Mouse (Mus musculus): ENCODE results near the gene Gm49361. TPM values are rescaled to one million over a fixed set of nuclear protein-coding genes. Genes with fewer than 3 reads are reported as not detected.

Gene Gm49361
- not detected in 2 replicates for polyA plus RNA-seq (2015; fragmentation: Nextera tagmentation; extraction: Ambion mirVana)

GRCm38 (mm10) chr14:57746001-57746771, at the start of gene Gm49361:
Gene Gm49361, minus strand, starts transcription at chr14:57746103.
- H3K27ac ChIP-seq (replicated peaks): peak within 1 kb of the TSS; percentile 97
- peak within 1 kb of the TSS; percentile 97 for H3K4me3 ChIP-seq
- no peaks in the 10 kb centered on the region for H3K27me3 ChIP-seq (replicated peaks)
- WGBS: under 1% methylated on average over 67 of the region's 68 CpGs
- H3K4me1 ChIP-seq: peaks cover 42% of the 10 kb centered on the region
- H3K9ac ChIP-seq: peak within 1 kb of the TSS; percentile 99
- peak; percentile 80 for ATAC-seq (ENCODE audit: extremely low read depth, insufficient number of reproducible peaks, low FRiP score, low TSS enrichment)
- peak within 1 kb of the TSS; percentile 72 for H3K4me2 ChIP-seq
- H3K36me3 ChIP-seq: no peaks in the 10 kb centered on the region
- H3K9me3 ChIP-seq: no peaks in the 10 kb centered on the region

DNA sequence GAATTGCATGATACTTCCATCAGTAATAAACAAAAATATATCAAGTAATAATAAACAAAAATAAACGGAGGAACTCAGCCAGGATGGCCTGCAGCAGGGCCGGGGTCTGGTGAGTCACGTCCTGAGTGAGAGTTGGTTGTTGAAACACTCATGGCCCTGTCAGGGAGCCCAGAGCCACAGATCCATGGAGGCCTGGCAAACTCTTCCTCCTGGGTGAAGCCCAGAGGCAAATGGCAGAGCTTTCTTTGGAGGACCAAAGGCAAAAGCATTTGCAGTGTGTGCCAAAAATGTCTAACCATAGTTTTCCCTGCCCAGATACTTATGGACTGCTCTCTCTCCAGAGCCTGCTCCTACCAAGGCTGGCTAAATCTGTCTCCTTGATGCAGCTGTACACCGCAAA, 45.3 kb upstream of the Gm49361 start:
- Histone ChIP-seq H3K9me3 (no peaks in the 10 kb centered on the region), H3K4me3 (no peak overlapping the region)
- 76% methylated on average over 4 of the region's 4 CpGs for whole genome bisulfite sequencing

DNA sequence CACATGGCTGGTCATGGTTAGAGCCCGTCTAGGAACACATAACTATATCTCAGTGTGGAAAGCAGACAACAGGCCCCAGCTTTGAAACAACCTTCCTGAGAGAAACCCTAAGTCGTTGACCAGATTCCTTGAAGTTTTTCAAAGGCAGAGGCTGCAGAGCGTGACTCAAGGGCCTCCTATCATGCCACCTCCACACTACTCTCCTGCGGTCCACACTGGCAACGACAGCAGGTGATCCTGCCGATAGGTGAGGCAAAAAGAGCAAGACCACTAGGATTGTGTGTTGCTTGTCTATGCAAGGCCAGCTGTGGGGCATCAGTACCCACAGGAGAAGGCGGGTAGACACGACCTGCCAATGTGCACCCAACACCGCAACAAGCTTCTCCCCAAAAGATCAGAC, 43.9 kb upstream of the Gm49361 start:
- 82% methylated on average over 9 of the region's 9 CpGs for WGBS
- no peak overlapping the region for H3K9ac ChIP-seq
- H3K36me3 ChIP-seq: no peaks in the 10 kb centered on the region
- no peak for ATAC-seq (ENCODE audit: extremely low read depth, insufficient number of reproducible peaks, low FRiP score, low TSS enrichment)
- H3K4me2 ChIP-seq: no peak overlapping the region
- H3K27me3 ChIP-seq (replicated peaks): no peaks in the 10 kb centered on the region
- no peak overlapping the region for H3K4me3 ChIP-seq
- no peak overlapping the region for H3K27ac ChIP-seq (replicated peaks)
- 0 out of 2 replicates have a peak, but pooled peaks cover 3% of the 10 kb centered on the region for H3K4me1 ChIP-seq
- no peaks in the 10 kb centered on the region for H3K9me3 ChIP-seq

More for the DNA sequence above, 45.3 kb upstream of the Gm49361 start:
- Histone ChIP-seq H3K4me2 (no peak overlapping the region), H3K36me3 (no peaks in the 10 kb centered on the region), H3K27ac (replicated peaks) (no peak overlapping the region), H3K9ac (no peak overlapping the region), H3K4me1 (0 out of 2 replicates have a peak, but pooled peaks cover 3% of the 10 kb centered on the region), H3K27me3 (replicated peaks) (no peaks in the 10 kb centered on the region)
- ATAC-seq (ENCODE audit: extremely low read depth, insufficient number of reproducible peaks, low FRiP score, low TSS enrichment): no peak

DNA sequence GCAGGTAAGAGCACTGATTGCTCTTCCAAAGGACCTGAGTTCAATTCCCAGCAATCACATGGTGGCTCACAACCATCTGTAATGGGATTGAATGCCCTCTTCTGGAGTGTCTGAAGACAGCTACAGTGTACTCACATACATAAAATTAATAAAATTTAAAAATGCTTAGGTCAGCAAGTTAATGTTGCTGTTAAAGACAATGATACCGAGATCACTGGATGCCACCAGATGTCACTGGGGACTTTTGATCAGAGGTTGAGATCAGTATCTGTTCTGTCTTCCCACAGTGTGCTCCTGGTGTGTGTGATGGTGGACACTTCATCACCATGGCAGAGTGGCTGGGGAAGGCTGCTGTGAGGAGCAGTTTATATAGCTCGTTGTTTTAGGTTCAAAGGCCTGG, 43.4 kb upstream of the Gm49361 start:
- Histone ChIP-seq H3K4me3 (no peak overlapping the region), H3K36me3 (no peaks in the 10 kb centered on the region), H3K4me1 (0 out of 2 replicates have a peak, but pooled peaks cover 3% of the 10 kb centered on the region), H3K9me3 (no peaks in the 10 kb centered on the region), H3K4me2 (no peak overlapping the region), H3K27me3 (replicated peaks) (no peaks in the 10 kb centered on the region), H3K27ac (replicated peaks) (no peak overlapping the region), H3K9ac (no peak overlapping the region)
- no peak for ATAC-seq (ENCODE audit: extremely low read depth, insufficient number of reproducible peaks, low FRiP score, low TSS enrichment)
- WGBS: 66% methylated on average over 2 of the region's 2 CpGs

DNA sequence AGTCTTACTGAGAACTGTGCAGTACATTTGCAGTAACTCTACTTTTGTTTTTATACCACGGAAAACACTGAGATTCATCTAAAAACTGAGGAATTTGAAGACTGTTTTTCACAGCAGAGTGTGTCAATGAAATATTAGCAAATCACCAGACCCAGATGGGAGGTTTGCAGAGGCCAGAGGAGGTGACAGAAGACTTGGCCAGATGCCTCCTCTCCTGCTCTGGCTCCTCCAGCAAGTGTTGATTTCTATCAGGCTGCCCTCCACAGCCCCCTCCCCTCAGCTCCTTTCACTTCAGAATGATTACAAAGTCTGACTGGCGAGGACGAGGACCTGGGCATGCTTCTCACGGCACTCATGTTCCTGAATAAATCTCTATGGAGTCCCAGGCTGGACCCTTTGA, 41.5 kb upstream of the Gm49361 start:
- no peak for ATAC-seq (ENCODE audit: extremely low read depth, insufficient number of reproducible peaks, low FRiP score, low TSS enrichment)
- Histone ChIP-seq H3K27ac (replicated peaks) (no peak overlapping the region), H3K4me1 (0 out of 2 replicates have a peak, but pooled peaks cover 3% of the 10 kb centered on the region), H3K4me3 (no peak overlapping the region), H3K27me3 (replicated peaks) (no peaks in the 10 kb centered on the region), H3K36me3 (no peaks in the 10 kb centered on the region), H3K4me2 (no peak overlapping the region), H3K9me3 (no peaks in the 10 kb centered on the region), H3K9ac (no peak overlapping the region)
- WGBS: 34% methylated on average over 4 of the region's 4 CpGs

- Histone ChIP-seq H3K4me1 (no peaks in the 10 kb centered on the region), H3K27me3 (replicated peaks) (no peaks in the 10 kb centered on the region), H3K9ac (no peak overlapping the region), H3K4me2 (no peak overlapping the region), H3K27ac (replicated peaks) (no peak overlapping the region), H3K4me3 (no peak overlapping the region), H3K9me3 (no peaks in the 10 kb centered on the region), H3K36me3 (no peaks in the 10 kb centered on the region)
- ATAC-seq (ENCODE audit: extremely low read depth, insufficient number of reproducible peaks, low FRiP score, low TSS enrichment): no peak
- 66% methylated on average over 6 of the region's 6 CpGs for WGBS
Measured at GRCm38 (mm10) chr14:57772157-57772815, 26.4 kb upstream of the Gm49361 start.

- Histone ChIP-seq H3K9me3 (no peaks in the 10 kb centered on the region), H3K27me3 (replicated peaks) (no peaks in the 10 kb centered on the region), H3K27ac (replicated peaks) (no peak overlapping the region), H3K36me3 (no peaks in the 10 kb centered on the region), H3K4me2 (no peak overlapping the region), H3K9ac (no peak overlapping the region), H3K4me3 (no peak overlapping the region), H3K4me1 (no peaks in the 10 kb centered on the region)
- 79% methylated on average over 5 of the region's 5 CpGs for WGBS
- no peak for ATAC-seq (ENCODE audit: extremely low read depth, insufficient number of reproducible peaks, low FRiP score, low TSS enrichment)
Measured at GRCm38 (mm10) chr14:57769102-57769501, 23.2 kb upstream of the Gm49361 start.

- no peak overlapping the region for H3K4me3 ChIP-seq
- no peak overlapping the region for H3K4me2 ChIP-seq
- no peak for ATAC-seq (ENCODE audit: extremely low read depth, insufficient number of reproducible peaks, low FRiP score, low TSS enrichment)
- H3K9me3 ChIP-seq: no peaks in the 10 kb centered on the region
- H3K27me3 ChIP-seq (replicated peaks): no peaks in the 10 kb centered on the region
- no peak overlapping the region for H3K9ac ChIP-seq
- 63% methylated on average over 10 of the region's 10 CpGs for WGBS
- H3K27ac ChIP-seq (replicated peaks): no peak overlapping the region
- H3K36me3 ChIP-seq: no peaks in the 10 kb centered on the region
- peaks cover 8% of the 10 kb centered on the region; the same call in 1 of the 2 replicates for H3K4me1 ChIP-seq
Measured at GRCm38 (mm10) chr14:57760447-57761412, 14.8 kb upstream of the Gm49361 start.

- 78% methylated on average over 4 of the region's 4 CpGs for WGBS
- Histone ChIP-seq H3K4me2 (no peak within 1 kb of the TSS), H3K4me3 (no peak within 1 kb of the TSS), H3K9me3 (no peaks in the 10 kb centered on the region), H3K36me3 (no peaks in the 10 kb centered on the region), H3K27ac (replicated peaks) (no peak within 1 kb of the TSS), H3K9ac (no peak within 1 kb of the TSS), H3K4me1 (peaks cover 18% of the 10 kb centered on the region), H3K27me3 (replicated peaks) (no peaks in the 10 kb centered on the region)
- no peak for ATAC-seq (ENCODE audit: extremely low read depth, insufficient number of reproducible peaks, low FRiP score, low TSS enrichment)
Measured at GRCm38 (mm10) chr14:57758237-57758636, 12.3 kb upstream of the Gm49361 start, which contains the start of gene Lats2. Gene Lats2, minus strand, starts transcription at chr14:57758388.

DNA sequence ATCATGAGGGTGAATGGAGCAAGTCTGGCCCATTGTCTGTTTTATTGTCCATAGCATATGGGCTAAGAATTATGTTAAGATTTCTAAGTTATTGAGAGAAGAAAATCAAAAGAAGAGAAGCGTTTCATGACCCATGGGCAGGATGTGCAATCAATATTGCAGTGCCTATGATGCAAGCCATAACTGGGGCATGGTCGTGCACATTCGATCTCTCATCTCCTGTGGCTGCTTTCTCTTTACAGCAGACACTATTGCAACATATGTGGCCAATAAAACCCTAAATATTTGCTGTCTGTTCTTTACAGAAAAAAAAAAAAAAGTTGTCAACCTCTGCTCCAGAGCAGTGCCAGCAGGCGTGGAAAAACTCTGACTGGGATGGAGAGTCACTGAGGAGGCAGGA, 10.2 kb upstream of the Gm49361 start:
- Histone ChIP-seq H3K4me3 (no peak overlapping the region), H3K9ac (no peak overlapping the region), H3K4me2 (no peak overlapping the region), H3K27me3 (replicated peaks) (no peaks in the 10 kb centered on the region), H3K4me1 (peaks cover 27% of the 10 kb centered on the region), H3K36me3 (no peaks in the 10 kb centered on the region), H3K9me3 (no peaks in the 10 kb centered on the region), H3K27ac (replicated peaks) (no peak overlapping the region)
- ATAC-seq (ENCODE audit: extremely low read depth, insufficient number of reproducible peaks, low FRiP score, low TSS enrichment): no peak
- WGBS: 84% methylated on average over 4 of the region's 4 CpGs

GRCm38 (mm10) chr14:57755661-57756060, 9.8 kb upstream of the Gm49361 start:
- no peak overlapping the region for H3K4me3 ChIP-seq
- peaks cover 24% of the 10 kb centered on the region for H3K4me1 ChIP-seq
- WGBS: 86% methylated on average over 2 of the region's 2 CpGs
- H3K9me3 ChIP-seq: no peaks in the 10 kb centered on the region
- H3K9ac ChIP-seq: no peak overlapping the region
- H3K27me3 ChIP-seq (replicated peaks): no peaks in the 10 kb centered on the region
- H3K4me2 ChIP-seq: no peak overlapping the region
- no peak for ATAC-seq (ENCODE audit: extremely low read depth, insufficient number of reproducible peaks, low FRiP score, low TSS enrichment)
- H3K36me3 ChIP-seq: no peaks in the 10 kb centered on the region
- no peak overlapping the region for H3K27ac ChIP-seq (replicated peaks)
